Mouse (Mus musculus) gastrocnemius, postnatal 25 days (tissue): ENCODE measurements at regions not wholly inside any gene's neighbourhood (a gene's known extent, or its start where the extent isn't known, plus 50 kb on each side); places are given as distances from the start of the nearest gene placed in this dataset.

ENCODE experiments used
- DNase-seq: peaks from one replicate; pipeline ENCODE4 v3.0.0; 2022

- no peak for DNase-seq
Measured at GRCm38 (mm10) chr12:47466740-47467139, 648.0 kb upstream of the Nova1 start.

GRCm38 (mm10) chr12:47465924-47466323, 647.2 kb upstream of the Nova1 start:
- no peak for DNase-seq

- DNase-seq = no peak
Measured at GRCm38 (mm10) chr12:47431669-47432068, 612.9 kb upstream of the Nova1 start.

DNA sequence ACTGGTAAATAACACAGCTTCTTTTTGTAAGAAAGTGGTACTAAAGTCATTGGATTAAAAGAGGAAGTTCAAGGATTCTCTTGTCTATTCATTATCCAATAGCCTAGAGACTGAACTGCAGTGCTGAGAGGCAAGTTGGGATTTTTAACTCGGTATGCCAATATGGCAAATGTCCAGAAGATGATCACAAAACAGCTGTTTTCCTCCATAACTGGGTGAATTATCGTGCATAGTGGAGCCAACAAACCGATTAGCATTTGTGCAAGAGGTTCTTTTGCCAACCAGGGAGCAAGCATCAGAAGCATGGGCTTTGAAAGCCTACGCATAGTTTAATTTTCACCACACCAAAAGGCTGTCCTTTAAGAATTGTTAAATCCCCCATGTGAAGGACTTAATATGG, 593.5 kb upstream of the Nova1 start:
- no peak for DNase-seq

- DNase-seq = peak; percentile 32
Measured at GRCm38 (mm10) chr12:47406563-47406962, 587.8 kb upstream of the Nova1 start.

DNA sequence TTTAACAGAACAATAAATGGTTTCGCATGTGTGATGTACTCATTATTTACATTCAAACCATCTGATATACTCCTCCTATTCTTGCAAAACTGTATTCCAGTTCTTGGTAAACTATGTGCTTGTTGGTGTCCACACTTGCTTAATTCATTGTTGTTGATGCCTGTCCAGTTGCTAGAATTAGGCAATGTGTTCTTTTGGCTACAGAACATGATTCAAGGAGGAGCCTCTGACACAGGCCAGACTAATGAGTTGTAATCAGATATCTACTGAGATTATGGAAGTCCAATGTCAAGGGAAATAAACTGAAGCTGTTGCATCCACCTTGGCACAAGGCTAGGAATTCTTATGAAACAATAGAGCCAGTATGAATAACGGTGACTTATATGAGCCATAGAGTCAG, 587.4 kb upstream of the Nova1 start:
- peak; percentile 27 for DNase-seq

GRCm38 (mm10) chr12:47383225-47383624, 564.5 kb upstream of the Nova1 start:
- DNase-seq = no peak

- DNase-seq = no peak
Measured at GRCm38 (mm10) chr12:47353269-47353668, 534.5 kb upstream of the Nova1 start.

DNA sequence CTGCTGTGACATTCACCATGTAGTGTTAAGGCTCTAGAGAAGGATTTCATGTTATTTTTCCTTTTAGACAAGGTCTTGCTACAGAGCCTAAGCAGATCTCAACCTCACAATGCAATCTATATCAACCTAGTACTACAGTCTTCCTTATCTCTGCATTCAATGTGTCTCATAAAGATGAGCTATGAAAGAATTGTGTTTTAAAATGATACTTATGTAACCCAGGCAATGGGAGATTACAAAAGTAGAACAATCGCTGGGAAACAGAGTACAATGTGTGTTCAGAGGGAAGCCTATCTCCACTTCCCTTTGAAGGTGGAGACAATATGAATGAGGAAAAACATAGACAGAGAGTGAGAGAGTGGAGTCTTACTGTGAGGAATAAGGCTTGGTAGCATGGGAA, 532.5 kb upstream of the Nova1 start:
- DNase-seq = no peak

DNA sequence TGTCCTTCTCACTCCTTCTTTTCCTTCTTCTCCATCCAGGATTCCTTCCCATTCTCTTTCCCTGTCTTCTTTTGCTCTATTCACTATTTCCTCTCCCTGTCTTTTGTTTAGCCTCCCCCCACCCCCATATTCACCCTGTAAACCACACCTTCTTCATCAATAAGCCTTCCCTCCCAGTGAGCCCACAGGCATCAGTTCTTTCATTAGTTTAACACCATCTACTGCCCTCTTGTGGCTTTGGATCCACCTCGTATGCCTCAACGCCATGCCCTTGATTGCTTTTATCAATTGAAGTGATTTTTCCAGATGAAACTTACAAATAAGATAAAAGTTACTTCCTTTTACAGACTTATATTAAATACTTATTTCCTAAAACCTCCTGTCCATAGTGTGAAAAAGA, 494.7 kb upstream of the Nova1 start:
- DNase-seq = no peak

- DNase-seq = no peak
Measured at GRCm38 (mm10) chr12:47275904-47276303, 457.2 kb upstream of the Nova1 start.

DNA sequence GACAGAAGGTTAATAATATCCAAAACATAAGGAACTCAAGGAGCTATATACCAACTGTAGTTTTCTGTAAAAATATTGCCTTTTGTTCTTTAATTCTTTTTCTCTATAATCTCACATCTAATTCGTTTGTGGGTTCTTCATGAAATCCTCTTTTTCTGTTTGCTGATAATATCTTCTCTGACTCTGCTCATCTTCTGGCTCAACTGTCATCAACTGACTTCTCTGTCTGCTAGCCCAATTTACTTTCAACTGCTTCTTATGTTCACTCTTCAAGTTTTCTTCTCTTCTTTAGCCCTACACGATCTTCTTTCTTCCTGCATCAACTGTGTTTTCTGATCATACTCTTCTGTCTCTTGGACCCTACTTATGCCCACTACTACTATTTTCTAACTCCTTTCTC, 453.6 kb upstream of the Nova1 start:
- DNase-seq = no peak

- DNase-seq = no peak
Measured at GRCm38 (mm10) chr12:47264118-47264517, 445.4 kb upstream of the Nova1 start.

DNA sequence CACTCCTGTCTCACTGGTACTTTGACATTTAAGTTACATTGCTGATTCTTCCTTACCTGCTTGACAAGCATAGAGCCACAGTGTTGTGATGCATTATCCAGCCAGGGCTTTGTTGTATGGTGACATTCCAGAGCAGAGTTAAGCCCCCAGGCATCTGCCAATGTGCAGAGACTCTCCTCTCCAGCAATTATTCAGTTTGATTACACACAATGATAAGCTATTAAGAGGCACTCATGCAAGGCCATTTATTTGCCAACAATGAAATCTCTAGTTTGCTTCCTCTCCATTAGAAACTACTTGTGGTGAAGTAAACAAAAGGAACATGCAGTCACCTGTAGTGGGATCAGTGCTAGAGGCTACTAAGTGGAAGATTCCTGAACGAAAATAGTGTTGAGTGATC, 444.7 kb upstream of the Nova1 start:
- no peak for DNase-seq

- DNase-seq = no peak
Measured at GRCm38 (mm10) chr12:47252306-47252705, 433.6 kb upstream of the Nova1 start.

DNA sequence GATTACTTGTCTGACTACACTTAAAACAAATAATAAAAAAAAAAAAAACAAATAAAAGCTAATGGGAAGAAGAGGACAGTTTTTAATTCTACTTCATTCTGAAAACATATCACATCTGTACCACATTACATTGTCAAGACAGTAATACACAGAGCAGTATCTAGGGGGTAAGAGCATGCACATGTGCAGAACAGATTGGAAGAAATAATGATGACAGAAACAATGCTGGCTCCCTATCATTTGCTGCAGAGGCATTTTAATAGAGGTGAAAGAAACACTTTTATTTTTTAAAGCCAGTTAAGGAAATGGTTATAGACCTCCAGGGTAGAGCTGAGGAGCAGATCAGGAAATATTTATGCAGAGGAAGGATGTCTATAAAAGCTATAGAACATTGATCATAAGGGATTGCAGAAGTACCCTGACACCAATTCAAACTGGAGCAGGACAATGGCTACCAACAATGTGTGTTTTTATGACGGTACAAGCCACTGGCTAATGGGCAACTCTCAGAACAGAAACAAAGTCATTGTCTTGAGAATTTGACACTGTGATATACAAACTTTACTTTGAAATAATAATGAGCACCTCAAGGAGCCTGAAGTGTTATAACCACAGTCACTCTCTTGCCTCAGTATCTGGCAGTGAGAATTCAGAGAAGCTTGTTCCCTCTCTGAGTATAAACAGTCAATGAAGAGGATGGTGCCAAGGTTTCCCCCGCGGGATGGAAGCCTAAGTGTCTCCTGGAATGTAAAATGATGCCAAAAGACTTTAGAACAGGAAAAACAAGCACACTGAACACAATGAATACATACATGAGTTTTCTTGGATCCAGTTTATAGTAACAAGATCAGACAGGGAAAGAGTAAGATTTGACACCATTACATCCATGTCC, 425.1 kb upstream of the Nova1 start:
- peak; percentile 10 for DNase-seq

GRCm38 (mm10) chr12:47220016-47220415, 401.3 kb upstream of the Nova1 start:
- no peak for DNase-seq

DNA sequence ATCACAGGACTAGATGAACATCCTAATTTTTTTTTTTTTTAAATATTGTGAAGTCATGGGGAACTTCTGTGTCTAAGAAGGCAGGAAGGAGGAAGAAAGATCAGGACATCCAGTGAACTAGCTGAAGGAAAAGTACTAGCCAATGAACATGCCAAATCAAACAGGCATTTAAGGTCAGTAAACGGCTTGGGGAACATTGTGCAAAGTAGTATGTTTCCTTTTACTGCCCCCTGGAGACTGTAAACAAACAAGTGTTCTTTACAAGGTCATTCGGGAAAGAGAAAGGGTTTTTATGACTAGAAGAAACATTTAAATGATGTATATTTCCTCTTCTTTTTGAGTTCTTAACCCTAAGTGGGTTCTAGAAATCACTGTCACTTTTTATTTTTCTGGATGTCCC, 400.6 kb upstream of the Nova1 start:
- DNase-seq = peak; percentile 11

DNA sequence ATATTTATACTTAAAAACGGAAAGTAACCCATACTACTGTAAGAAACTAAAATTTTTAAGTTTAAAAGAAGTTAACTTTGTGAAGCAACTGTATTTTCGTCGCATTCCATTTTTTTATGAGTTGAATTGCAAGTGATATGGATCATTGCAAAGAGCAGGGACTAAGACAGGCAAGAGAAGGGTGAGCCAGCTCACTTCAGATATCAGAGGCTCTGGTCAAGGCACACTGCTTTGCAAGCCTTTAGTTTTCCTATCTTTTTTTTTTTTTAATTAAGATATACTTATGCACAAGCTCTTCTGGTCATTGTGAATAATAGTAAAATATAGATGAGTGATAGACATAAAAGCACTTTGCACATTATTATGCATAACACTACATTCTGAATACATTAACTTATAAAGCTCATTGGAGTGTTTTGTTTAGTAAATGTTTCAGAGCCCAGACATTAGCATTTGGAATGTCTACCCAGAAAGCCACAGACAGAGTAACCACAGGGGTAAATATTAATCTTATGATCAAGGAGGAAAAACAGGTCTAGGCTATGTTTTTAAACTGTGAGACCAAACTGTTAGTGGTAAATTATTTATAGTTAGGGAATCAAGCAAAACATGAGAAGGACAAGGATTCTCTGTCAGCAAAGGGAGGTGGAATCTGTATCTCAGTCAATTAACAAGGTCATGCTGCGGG, 392.8 kb upstream of the Nova1 start:
- no peak for DNase-seq

- no peak for DNase-seq
Measured at GRCm38 (mm10) chr12:47202936-47203335, 384.2 kb upstream of the Nova1 start.

- no peak for DNase-seq
Measured at GRCm38 (mm10) chr12:47198609-47199008, 379.9 kb upstream of the Nova1 start.

- no peak for DNase-seq
Measured at GRCm38 (mm10) chr12:47164736-47165135, 346.0 kb upstream of the Nova1 start.

DNA sequence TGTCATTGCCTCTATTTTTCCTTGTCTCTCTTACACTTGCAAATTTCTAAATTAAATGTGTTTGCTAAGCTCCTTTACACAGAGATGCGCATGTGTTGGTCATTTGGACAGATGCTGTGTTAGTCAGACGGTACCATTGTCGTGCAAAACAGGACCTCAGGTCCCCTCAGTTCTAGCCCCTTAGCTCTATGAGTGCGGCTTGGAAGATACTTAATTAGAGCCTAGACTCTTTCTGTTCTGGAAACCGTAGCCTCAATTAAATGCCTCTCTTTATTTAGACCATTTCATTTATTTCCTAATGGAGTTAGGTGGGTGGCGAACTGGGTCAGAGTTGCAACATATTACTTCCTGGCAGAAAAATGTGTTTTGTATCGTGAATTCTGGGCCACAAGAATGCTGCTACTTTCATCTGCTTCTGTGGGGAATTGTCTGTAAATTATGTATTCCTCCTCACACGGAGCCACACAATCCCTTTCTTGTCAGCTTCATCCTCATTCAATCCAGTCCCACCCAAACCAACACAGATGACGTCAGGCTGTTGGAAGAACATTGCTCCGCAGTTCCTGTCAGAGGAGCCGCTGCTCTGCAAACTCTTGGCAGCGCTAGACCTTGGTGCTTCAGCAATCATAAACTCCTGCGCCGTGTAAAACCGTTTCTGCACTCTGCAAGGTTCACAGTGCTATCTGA, 345.4 kb upstream of the Nova1 start:
- peak; percentile 73 for DNase-seq
